Mouse (Mus musculus): ENCODE results near the gene Cacna1e.

- TF ChIP-seq POLR2A (IDR thresholded peaks at IDR 0.05; ENCODE audit: extremely low read depth, insufficient read depth, low read length) (no peak), CTCF (IDR thresholded peaks at IDR 0.05; ENCODE audit: low read depth, low read length) (no peak)
These were observed 64.3 kb downstream of the Cacna1e start for GRCm38 (mm10) chr1:154819960-154820359.
